Mouse (Mus musculus): ENCODE results near the gene Slc25a26.

DNA sequence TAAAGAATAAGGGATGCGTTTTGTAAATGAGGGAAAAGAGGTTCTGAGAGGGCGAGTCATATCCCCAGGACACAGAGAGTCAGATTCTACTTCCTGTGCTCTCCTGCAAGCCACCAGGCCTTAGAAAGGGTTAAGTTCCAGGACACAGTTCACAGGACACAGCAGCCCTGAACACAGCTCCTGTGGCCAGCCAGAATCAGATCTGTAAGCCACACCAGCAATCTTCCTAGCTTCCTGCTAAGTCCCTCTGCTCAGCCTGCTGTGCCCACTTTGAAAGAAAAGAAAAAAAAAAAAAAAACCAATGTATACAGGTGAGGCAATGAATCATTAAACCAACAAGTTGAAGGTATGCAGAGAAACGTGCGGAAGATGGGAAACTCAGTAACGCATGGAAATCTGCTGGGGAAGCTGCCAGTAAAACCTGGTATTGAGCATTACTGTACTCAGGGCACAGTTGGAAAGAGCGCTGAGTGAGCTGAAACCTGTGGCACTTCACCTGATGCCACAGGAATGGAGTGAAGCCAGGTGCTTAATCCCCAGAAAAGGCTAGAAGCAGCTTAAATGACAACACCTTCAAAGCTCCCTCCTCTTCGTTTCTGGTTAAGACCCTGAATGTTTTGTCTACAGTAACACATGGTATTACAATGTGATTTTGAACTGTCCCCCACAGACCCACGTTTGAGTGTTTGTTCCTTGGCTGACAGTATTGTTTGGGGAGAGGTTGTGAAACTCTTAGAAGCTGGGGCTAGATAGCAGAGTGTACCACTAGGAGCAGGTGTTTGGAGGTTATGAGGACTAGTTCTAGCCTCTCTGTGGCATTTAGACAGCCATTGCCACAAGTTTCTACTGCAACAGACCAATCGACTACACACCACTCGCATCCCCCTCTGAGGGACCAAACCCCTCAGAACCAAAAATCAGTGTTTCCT, 153.5 kb downstream of the Slc25a26 start:
- no peak for TF ChIP-seq POLR2A (IDR thresholded peaks at IDR 0.05; ENCODE audit: borderline replicate concordance, low read depth, low read length)
- no peak for TF ChIP-seq CTCF (IDR thresholded peaks at IDR 0.05; ENCODE audit: low read depth, low read length)
